Mouse (Mus musculus) bone marrow, adult 2 months (tissue): ENCODE data around the gene Cep295.

Experiments used
- CTCF ChIP-seq: fragments of 200-500 bp; IDR thresholded peaks from 2 replicates; pipeline ENCODE4 v1.5.1; 2011; ENCODE audit warnings: low read length, control low read depth; ENCODE audit not compliant: control insufficient read depth, insufficient read depth
- POLR2A ChIP-seq: fragments of 200-500 bp; IDR thresholded peaks from 2 replicates; pipeline ENCODE4 v1.6.1; 2011; ENCODE audit warnings: low read depth, mild to moderate bottlenecking, control low read depth, low read length, borderline replicate concordance; ENCODE audit not compliant: control insufficient read depth

- TF ChIP-seq CTCF (no peak), POLR2A (no peak)
Measured at GRCm38 (mm10) chr9:15312054-15312735, 45.4 kb downstream of the Cep295 start.
